Mouse (Mus musculus) kidney, postnatal 0 days (tissue): Measurements from ENCODE around the gene Slc16a12. TPM values are rescaled to one million over a fixed set of nuclear protein-coding genes. Genes with fewer than 3 reads are reported as not detected.
"Not testable (repeated sequence)": the region's sequence is repeated elsewhere in the genome, so short reads cannot be mapped to it uniquely, and the experiment has no call there.

Experiments used
- ATAC-seq: fragments of 200-750 bp; cut with Nextera tagmentation; replicated peaks from 2 replicates; pipeline ENCODE4 v1.8.0; 2017; ENCODE audit warnings: low read depth, moderate number of reproducible peaks, moderate TSS enrichment, moderate library complexity; ENCODE audit not compliant: low FRiP score
- DNase-seq: peaks from one replicate; pipeline ENCODE4 v3.0.0-alpha.2; 2016; ENCODE audit warnings: low spot score
- H3K27ac ChIP-seq: fragments of 300-500 bp; sonication (generic); 2 replicates; pipeline ENCODE4 v1.5.1; 2014; ENCODE audit warnings: mild to moderate bottlenecking
- H3K27me3 ChIP-seq: fragments of 300-500 bp; sonication (generic); 2 replicates; pipeline ENCODE4 v1.6.1; 2014; ENCODE audit warnings: low read length, mixed read lengths; ENCODE audit not compliant: insufficient read depth
- H3K36me3 ChIP-seq: fragments of 300-500 bp; sonication (generic); 2 replicates; pipeline ENCODE4 v1.6.1; 2014; ENCODE audit warnings: low read length, mixed read lengths; ENCODE audit not compliant: insufficient read depth
- H3K4me1 ChIP-seq: fragments of 300-500 bp; sonication (generic); replicated peaks from 2 replicates; pipeline ENCODE4 v1.6.1; 2014; ENCODE audit warnings: antibody characterized with exemption, low read length, mixed read lengths; ENCODE audit not compliant: insufficient read depth
- H3K4me2 ChIP-seq: fragments of 300-500 bp; sonication (generic); 2 replicates; pipeline ENCODE4 v1.6.1; 2014; ENCODE audit warnings: mild to moderate bottlenecking, low read length, moderate library complexity, mixed read lengths
- H3K4me3 ChIP-seq: fragments of 300-500 bp; sonication (generic); replicated peaks from 2 replicates; pipeline ENCODE4 v1.5.1; 2014; ENCODE audit warnings: low read depth, low read length
- H3K9ac ChIP-seq: fragments of 300-500 bp; sonication (generic); 2 replicates; pipeline ENCODE4 v1.6.1; 2014; ENCODE audit warnings: low read depth, low read length
- H3K9me3 ChIP-seq: fragments of 300-500 bp; sonication (generic); replicated peaks from 2 replicates; pipeline ENCODE4 v1.6.1; 2016; ENCODE audit warnings: low read length, inconsistent platforms, mixed read lengths
- CTCF ChIP-seq: IDR thresholded peaks from 2 replicates; pipeline ENCODE4 v1.5.1; 2016; ENCODE audit warnings: antibody characterized with exemption, low read depth, mild to moderate bottlenecking, moderate library complexity
- WGBS: fragments of 180-500 bp; shearing (Covaris S2); extraction: QIAGEN DNeasy Blood & Tissue Kit; methylation state at CpG from one replicate; pipeline ENCODE4 v1.1.7; 2014; 5-methylcytosine and 5-hydroxymethylcytosine counted together
- polyA plus RNA-seq: library from polyadenylated mRNA; unstranded; fragments of >200 nt; fragmentation: Nextera tagmentation; extraction: Ambion mirVana; gene quantifications from 2 replicates; pipeline ENCODE4 v1.2.1, GENCODE M21; 2015

The Slc16a12 gene
- polyA plus RNA-seq, 1 experiment from 2014 or later: 30.1 TPM

GRCm38 (mm10) chr19:34662740-34663139 lies 84.3 kb downstream of the Slc16a12 start:
- 54% methylated on average over 5 of the region's 5 CpGs for WGBS
- ATAC-seq: no peak
- no peak overlapping the region for H3K4me2 ChIP-seq

GRCm38 (mm10) chr19:34662067-34662507 lies 85.0 kb downstream of the Slc16a12 start:
- H3K9me3 ChIP-seq: no peaks in the 10 kb centered on the region
- DNase-seq: peak; percentile 89
- no peaks in the 10 kb centered on the region for H3K4me1 ChIP-seq
- peak overlapping the region; percentile 28 for H3K4me3 ChIP-seq
- no peaks in the 10 kb centered on the region for H3K36me3 ChIP-seq
- peak overlapping the region; percentile 57 for H3K4me2 ChIP-seq
- H3K27me3 ChIP-seq: no peaks in the 10 kb centered on the region
- H3K27ac ChIP-seq: no peak overlapping the region
- ATAC-seq: peak; percentile 91
- TF ChIP-seq CTCF: peak; percentile 86
- 15% methylated on average over 13 of the region's 13 CpGs for WGBS
- no peak overlapping the region for H3K9ac ChIP-seq

More at GRCm38 (mm10) chr19:34662740-34663139, 84.3 kb downstream of the Slc16a12 start:
- no peak for DNase-seq
- no peak overlapping the region for H3K4me3 ChIP-seq
- no peaks in the 10 kb centered on the region for H3K9me3 ChIP-seq
- H3K27ac ChIP-seq: no peak overlapping the region
- H3K36me3 ChIP-seq: no peaks in the 10 kb centered on the region
- H3K27me3 ChIP-seq: no peaks in the 10 kb centered on the region
- H3K9ac ChIP-seq: no peak overlapping the region
- no peak for TF ChIP-seq CTCF
- no peaks in the 10 kb centered on the region for H3K4me1 ChIP-seq

- DNase-seq: no peak
- Histone ChIP-seq H3K4me2 (no peak overlapping the region), H3K4me3 (no peak overlapping the region), H3K4me1 (no peaks in the 10 kb centered on the region), H3K36me3 (no peaks in the 10 kb centered on the region), H3K9ac (no peak overlapping the region), H3K27ac (no peak overlapping the region), H3K9me3 (no peaks in the 10 kb centered on the region), H3K27me3 (no peaks in the 10 kb centered on the region)
- TF ChIP-seq CTCF: no peak
- no peak for ATAC-seq
- WGBS: 32% methylated on average over 2 of the region's 2 CpGs
Observed at GRCm38 (mm10) chr19:34656511-34657298, 90.4 kb downstream of the Slc16a12 start.

GRCm38 (mm10) chr19:34655227-34655805 lies 91.8 kb downstream of the Slc16a12 start:
- no peak overlapping the region for H3K9ac ChIP-seq
- H3K4me1 ChIP-seq: no peaks in the 10 kb centered on the region
- H3K27ac ChIP-seq: no peak overlapping the region
- WGBS: 77% methylated on average over 10 of the region's 10 CpGs
- no peaks in the 10 kb centered on the region for H3K36me3 ChIP-seq
- no peak for DNase-seq
- ATAC-seq: no peak
- no peaks in the 10 kb centered on the region for H3K9me3 ChIP-seq
- TF ChIP-seq CTCF: no peak
- no peaks in the 10 kb centered on the region for H3K27me3 ChIP-seq
- no peak overlapping the region for H3K4me3 ChIP-seq
- H3K4me2 ChIP-seq: no peak overlapping the region

DNA sequence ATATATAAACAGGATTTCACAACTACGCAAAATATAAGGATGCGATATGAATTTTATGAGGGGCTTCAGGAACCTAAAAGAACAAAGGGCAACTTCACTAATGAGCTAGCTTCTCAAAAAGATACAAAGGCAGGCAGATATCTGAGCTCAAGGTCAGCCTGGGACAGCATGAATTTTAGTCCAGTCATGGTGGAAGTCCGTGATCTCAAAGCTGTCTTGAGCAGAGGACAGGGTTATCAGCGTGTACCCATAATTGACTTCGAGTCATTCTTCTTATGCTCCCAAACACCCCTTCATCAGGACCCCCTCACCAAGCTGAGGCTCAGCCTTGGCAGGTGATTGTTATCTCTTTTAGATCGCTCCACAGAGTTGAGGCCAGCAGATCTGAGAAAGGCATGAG lies 96.1 kb downstream of the Slc16a12 start:
- no peaks in the 10 kb centered on the region for H3K9me3 ChIP-seq
- no peak overlapping the region for H3K4me2 ChIP-seq
- 76% methylated on average over 6 of the region's 6 CpGs for WGBS
- no peak overlapping the region for H3K27ac ChIP-seq
- TF ChIP-seq CTCF: no peak
- ATAC-seq (no peak), DNase-seq (no peak)
- no peaks in the 10 kb centered on the region for H3K27me3 ChIP-seq
- H3K36me3 ChIP-seq: no peaks in the 10 kb centered on the region
- no peaks in the 10 kb centered on the region for H3K4me1 ChIP-seq
- H3K4me3 ChIP-seq: no peak overlapping the region
- H3K9ac ChIP-seq: no peak overlapping the region

GRCm38 (mm10) chr19:34650276-34650675 lies 96.8 kb downstream of the Slc16a12 start:
- no peak overlapping the region for H3K9ac ChIP-seq
- ATAC-seq (no peak), DNase-seq (no peak)
- H3K27me3 ChIP-seq: no peaks in the 10 kb centered on the region
- 90% methylated on average over 3 of the region's 3 CpGs for WGBS
- no peak for TF ChIP-seq CTCF
- no peaks in the 10 kb centered on the region for H3K9me3 ChIP-seq
- no peak overlapping the region for H3K4me2 ChIP-seq
- no peaks in the 10 kb centered on the region for H3K4me1 ChIP-seq
- no peak overlapping the region for H3K27ac ChIP-seq
- no peaks in the 10 kb centered on the region for H3K36me3 ChIP-seq
- no peak overlapping the region for H3K4me3 ChIP-seq

DNA sequence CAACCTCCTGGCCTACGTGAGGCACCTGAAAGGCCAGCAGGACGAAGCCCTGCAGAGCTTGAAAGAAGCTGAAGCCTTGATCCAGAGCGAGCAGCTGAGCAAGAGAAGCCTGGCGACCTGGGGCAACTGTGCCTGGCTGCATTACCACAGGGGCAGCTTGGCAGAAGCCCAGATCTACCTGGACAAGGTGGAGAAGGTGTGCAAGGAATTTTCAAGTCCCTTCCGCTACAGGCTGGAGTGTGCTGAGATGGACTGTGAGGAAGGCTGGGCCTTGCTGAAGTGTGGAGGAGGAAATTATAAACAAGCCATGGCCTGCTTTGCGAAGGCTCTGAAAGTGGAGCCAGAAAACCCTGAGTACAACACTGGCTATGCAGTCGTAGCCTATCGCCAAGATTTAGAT lies 99.5 kb downstream of the Slc16a12 start:
- WGBS: 75% methylated on average over 6 of the region's 8 CpGs
- H3K27me3 ChIP-seq, H3K4me1 ChIP-seq, H3K4me3 ChIP-seq, H3K36me3 ChIP-seq, H3K9ac ChIP-seq, H3K27ac ChIP-seq, ATAC-seq, H3K9me3 ChIP-seq, DNase-seq, H3K4me2 ChIP-seq: not testable (repeated sequence)
